Mouse (Mus musculus) thymus, adult 2 months (tissue): ENCODE data around the gene Asxl1.

Experiments used
- CTCF ChIP-seq: fragments of 200-500 bp; IDR thresholded peaks from 2 replicates; pipeline ENCODE4 v1.5.1; 2012; ENCODE audit warnings: mild to moderate bottlenecking, control low read depth, low read length, moderate library complexity, borderline replicate concordance; ENCODE audit not compliant: control insufficient read depth, poor library complexity, insufficient read depth; ENCODE audit errors: extremely low read depth
- POLR2A ChIP-seq: fragments of 200-500 bp; IDR thresholded peaks from 2 replicates; pipeline ENCODE4 v1.6.1; 2012; ENCODE audit warnings: mild to moderate bottlenecking, low read length, control low read depth, moderate library complexity; ENCODE audit not compliant: control insufficient read depth, poor library complexity, insufficient read depth; ENCODE audit errors: extremely low read depth

DNA sequence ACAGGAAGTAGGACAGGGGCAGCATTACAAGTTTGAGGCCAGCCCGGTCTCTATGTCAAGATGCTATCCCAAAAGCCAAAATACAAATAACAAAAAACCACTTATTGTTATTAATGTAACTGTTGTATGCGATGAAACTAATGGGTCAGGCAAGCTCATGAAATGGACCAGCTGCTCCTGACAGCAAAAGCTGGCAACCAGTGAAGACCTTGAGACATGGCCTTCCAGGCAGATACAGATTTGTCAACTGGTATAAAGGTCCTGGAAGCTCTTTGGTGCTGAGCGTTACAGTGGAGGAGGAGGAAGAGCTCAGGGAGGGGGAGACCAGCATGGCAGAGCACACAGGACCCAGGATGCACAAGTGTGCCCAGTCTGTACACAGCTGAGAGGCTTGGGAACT is 102.1 kb downstream of the Asxl1 start:
- TF ChIP-seq POLR2A (no peak), CTCF (no peak)
